Mouse (Mus musculus): Measurements from ENCODE around the gene Gm9903.

The Gm9903 gene

DNA sequence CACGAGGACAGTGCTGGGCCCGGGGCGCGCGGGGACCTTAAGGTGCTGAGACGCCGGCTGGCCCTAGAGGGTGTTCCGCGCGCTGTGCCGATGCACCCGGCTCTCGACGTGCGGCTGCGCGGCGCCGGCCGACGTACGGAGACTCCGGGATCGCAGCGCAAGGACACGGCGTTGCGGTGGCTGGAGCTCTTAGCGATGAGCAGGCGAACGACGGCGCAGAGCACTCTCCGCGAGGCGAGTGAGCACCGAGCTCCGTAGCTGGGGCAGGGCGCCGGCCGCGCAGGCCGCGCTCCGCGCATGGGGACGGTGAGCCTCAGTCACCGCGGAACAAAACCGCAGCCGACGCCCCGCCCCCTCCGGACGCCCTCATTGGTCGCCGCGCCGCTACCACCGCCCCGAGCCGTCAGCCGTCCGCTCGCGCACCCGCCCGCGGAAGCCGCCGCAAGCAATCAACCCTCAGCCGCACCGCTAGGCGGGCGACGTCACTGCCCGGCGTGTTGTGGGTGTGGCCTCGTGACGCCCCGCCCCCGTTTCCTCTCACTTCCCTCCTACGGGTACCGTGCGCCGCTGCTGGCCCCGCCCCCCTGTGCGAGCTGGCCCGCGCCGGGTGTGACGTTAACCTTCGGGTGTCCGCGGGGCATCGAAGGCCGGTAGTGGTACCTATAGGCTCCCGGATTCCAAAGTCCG, at the start of gene Gm9903, which contains the start of gene Fam53a:
TSS of gene Gm9903 (plus strand) at position 625 of the 687 bp plus-strand sequence.
TSS of gene Fam53a (minus strand) at position 335 of the 687 bp plus-strand sequence.
- peak; percentile 99 for DNase-seq (ENCODE audit: extremely low spot score, low spot score)

- DNase-seq (ENCODE audit: extremely low spot score, low spot score), result no peak
Observed at GRCm38 (mm10) chr5:33580336-33580735, 49.4 kb upstream of the Gm9903 start.

DNA sequence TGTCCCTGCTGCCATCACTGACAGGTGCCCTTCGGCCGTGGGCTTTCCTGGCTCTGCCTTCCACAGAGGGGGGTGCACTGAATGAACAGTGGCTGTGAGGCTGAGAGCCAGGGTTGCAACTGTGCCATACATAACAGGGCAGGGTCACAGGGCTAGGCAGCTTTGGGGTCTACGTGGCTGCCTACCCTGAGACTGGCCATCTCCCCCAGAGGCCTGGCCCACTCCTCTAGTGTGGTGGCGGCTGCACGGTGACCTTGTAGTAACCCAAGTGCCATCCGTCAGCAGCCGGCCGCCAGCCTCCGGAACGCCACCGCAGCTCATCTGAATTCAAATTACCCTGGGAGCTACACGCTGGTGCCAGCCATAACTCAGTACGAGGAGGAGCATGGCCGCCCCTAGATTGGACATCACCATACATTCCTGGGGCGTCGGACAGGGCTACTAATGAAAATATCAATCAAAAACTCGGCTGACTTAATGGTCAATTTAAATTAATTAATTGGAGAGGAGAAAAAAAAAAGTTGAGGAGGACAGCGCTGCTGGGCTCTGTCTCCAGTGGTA, 42.1 kb upstream of the Gm9903 start:
- no peak for DNase-seq (ENCODE audit: extremely low spot score, low spot score)

GRCm38 (mm10) chr5:33588066-33588465, 41.7 kb upstream of the Gm9903 start:
- no peak for DNase-seq (ENCODE audit: extremely low spot score, low spot score)

DNA sequence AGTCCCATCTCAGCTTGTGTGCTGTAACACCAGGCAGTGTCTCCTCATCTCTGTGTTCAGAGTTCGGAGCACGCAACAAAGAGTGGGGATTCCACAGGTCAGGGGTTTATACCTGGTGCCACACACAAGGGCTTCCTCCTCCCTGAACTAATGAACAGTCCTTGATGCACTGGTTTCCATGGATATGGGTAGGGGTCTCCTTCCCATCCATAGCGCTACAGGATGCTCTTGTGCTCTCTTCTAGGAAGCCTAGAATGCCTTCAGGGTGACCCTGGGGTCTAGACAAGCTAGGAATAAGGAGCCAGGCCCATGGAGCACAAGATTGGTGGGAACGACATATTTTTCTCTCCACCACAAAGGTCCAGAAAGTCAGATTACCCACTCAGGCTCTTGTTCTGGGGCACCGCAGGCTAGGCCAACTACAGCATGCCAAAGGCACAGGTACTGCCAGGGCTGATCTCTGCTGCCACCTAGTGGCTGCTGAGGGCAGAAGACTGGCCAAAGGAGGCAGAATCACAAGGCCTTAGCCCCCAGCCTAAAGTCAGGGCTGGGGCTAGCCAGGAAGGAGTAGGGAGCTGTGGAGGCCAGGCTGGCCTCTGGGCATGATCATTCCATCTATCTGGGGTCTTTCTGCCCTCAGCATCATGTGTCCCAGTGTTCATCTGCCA, 40.4 kb upstream of the Gm9903 start:
- peak; percentile 82 for DNase-seq (ENCODE audit: extremely low spot score, low spot score)

GRCm38 (mm10) chr5:33593620-33594019, 36.1 kb upstream of the Gm9903 start:
- peak; percentile 17 for DNase-seq (ENCODE audit: extremely low spot score, low spot score)

GRCm38 (mm10) chr5:33605314-33605713, 24.4 kb upstream of the Gm9903 start:
- no peak for DNase-seq (ENCODE audit: extremely low spot score, low spot score)

DNA sequence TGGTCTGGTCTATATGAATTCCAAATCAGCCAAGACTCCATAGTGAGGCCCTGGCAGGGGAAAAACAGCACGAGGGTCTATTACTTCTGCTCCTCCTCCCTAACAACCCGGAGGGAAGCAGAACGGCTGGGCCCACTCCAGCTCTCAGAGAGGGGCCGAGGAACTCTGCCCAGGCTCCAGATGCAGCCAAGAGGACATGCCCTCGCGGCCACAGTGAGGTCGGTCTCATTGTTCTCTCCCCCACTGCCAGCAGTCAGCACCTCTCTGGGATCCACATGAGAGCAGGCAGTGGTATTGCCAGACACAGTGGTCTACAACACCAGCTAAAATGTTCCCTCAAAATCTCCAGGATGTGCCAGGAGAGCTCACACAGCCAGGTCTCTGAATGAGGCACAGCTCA, 23.1 kb upstream of the Gm9903 start:
- no peak for DNase-seq (ENCODE audit: extremely low spot score, low spot score)

DNA sequence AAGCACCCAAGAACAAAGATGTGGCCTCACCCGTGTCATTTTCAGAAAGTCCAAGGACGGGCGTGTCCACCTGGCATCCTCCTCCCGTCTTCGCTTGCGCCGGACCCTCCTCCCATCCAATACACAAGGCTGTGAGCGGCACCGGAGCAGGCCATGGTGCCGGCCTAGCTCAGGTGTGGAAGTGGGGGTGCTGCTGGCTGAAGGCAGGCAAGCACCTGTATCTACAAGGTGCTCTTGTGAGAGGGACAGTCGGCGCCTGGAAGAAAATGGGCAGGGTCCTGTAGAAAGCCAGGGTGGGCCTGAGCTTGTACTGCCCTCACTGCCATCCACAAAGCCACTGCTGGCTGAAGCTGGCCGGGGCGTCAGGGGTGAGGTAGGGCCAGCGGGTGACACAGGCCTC, 22.3 kb upstream of the Gm9903 start:
- no peak for DNase-seq (ENCODE audit: extremely low spot score, low spot score)

GRCm38 (mm10) chr5:33609226-33609625, 20.5 kb upstream of the Gm9903 start:
- no peak for DNase-seq (ENCODE audit: extremely low spot score, low spot score)

- no peak for DNase-seq (ENCODE audit: extremely low spot score, low spot score)
Observed at GRCm38 (mm10) chr5:33611795-33612194, 17.9 kb upstream of the Gm9903 start.

GRCm38 (mm10) chr5:33614391-33614790, 15.3 kb upstream of the Gm9903 start:
- no peak for DNase-seq (ENCODE audit: extremely low spot score, low spot score)

DNA sequence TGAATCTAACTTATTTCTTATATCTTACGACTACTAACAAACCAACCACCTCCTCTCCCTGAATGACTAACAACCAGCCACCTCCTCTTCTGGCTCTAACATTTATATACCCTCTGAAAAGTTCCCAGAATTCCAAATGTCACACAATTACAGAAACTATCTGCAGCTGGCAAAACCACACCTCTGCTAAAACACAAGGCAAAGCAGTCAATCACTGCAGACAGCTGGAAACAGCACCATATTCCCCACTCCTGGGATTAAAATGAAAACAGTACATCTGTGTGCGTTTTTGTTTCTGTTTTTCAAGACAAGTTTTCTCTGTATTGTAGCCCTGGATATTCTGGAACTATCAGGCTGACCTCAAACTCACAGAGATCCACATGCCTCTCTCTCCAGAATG, 7.1 kb upstream of the Gm9903 start:
- no peak for DNase-seq (ENCODE audit: extremely low spot score, low spot score)

DNA sequence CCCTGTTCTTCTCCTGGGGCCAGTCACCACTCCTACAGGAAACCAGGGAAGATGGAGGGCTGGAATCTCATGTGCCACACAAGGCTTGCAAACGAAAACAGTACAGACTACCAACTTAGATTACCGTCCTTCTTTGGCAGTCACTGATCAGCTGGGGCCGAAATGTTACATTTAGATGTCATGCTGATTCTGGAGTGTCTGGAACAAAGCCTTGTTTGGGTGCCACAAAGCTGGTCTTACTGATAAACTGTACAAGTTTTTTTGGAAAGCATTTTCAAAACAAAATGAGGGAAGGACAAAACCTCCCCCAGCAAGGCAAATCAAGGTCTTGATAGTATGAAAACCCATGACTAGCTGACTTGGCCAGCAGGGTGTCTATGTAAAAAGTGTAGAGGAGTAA, 6.0 kb upstream of the Gm9903 start:
- no peak for DNase-seq (ENCODE audit: extremely low spot score, low spot score)

GRCm38 (mm10) chr5:33627968-33628367, 1.8 kb upstream of the Gm9903 start:
- no peak for DNase-seq (ENCODE audit: extremely low spot score, low spot score)

- no peak for DNase-seq (ENCODE audit: extremely low spot score, low spot score)
Observed at GRCm38 (mm10) chr5:33628820-33629300, 865 bp upstream of the Gm9903 start.

DNA sequence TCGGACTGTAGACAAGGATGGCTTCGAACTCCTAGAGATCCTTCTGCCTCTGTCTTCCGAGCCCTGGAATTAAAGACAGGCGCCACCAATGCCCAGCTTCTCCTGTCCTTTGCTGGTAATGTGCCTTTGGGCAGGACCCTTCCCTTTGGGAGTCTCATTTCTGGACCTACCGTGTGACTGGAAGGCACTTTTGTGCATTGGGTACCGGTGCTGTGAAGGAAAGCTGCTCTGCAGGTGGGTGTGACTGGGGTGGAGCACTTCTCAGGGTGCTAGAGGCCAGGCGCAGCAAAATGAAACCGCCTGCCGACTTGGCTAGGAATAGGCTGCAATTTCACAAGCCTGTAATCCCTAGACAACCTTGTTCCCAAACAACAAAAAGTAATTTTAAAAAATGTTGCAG, 336 bp downstream of the Gm9903 start:
- no peak for DNase-seq (ENCODE audit: extremely low spot score, low spot score)

- DNase-seq (ENCODE audit: extremely low spot score, low spot score), result no peak
Observed at GRCm38 (mm10) chr5:33630615-33631014, 890 bp downstream of the Gm9903 start.

DNA sequence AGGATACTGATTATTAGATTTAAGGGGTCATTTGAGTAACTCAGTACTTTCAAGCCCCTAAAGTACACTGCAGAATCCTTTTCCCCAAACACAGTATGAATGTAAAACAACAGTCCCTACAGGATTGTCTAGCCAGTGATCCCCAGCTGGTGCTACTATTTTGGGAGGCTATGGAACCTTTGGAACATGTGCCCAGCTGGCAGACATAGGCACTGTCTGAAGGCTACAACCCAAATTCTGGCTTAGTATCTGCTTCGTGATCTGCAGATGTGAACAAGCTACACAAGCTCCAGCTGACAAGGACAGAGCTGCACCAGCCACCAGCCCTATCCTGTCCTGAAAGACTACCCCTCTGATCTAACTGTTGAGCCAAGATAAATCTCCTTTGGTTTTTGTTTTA, 2.8 kb downstream of the Gm9903 start:
- DNase-seq (ENCODE audit: extremely low spot score, low spot score), result no peak

- no peak for DNase-seq (ENCODE audit: extremely low spot score, low spot score)
Observed at GRCm38 (mm10) chr5:33635361-33635760, 5.6 kb downstream of the Gm9903 start.

- DNase-seq (ENCODE audit: extremely low spot score, low spot score), result no peak
Observed at GRCm38 (mm10) chr5:33637606-33638350, 8.1 kb downstream of the Gm9903 start.

DNA sequence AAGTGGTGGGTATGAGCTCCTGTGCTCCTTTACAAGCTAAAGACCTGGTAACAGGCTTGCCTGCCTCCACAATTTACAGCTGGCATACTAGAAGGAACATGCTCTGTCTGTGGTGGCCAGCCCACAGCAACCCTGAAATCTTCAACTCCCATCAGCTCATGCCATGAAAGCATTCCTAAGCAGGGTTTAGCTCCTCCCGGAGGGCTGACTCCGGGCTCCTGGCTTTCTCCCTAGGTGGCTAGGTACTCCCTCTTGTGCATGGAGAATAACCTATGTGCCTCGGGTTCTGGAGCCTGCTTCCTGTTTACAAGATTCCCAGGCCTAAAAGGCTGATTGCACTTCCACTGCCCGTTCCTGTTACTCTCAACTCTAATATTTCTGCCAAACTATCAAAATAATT, 9.1 kb downstream of the Gm9903 start:
- no peak for DNase-seq (ENCODE audit: extremely low spot score, low spot score)

All from neural tube, embryonic 10.5 days (tissue).